Mouse (Mus musculus): ENCODE results near the gene Fbxw8.

Gene Fbxw8

GRCm38 (mm10) chr5:118027101-118027697 lies 128.1 kb downstream of the Fbxw8 start:
- DNase-seq (ENCODE audit: inconsistent age in 2 of 2, low spot score in 1 of 2), result peak in 1 of 2 experiments; percentile 68

- no peak for DNase-seq (ENCODE audit: inconsistent age in 2 of 2, low spot score in 1 of 2)
These were observed 128.9 kb downstream of the Fbxw8 start for GRCm38 (mm10) chr5:118026343-118026742.

GRCm38 (mm10) chr5:118025880-118026279 lies 129.4 kb downstream of the Fbxw8 start:
- DNase-seq (ENCODE audit: inconsistent age in 2 of 2, low spot score in 1 of 2), result no peak

GRCm38 (mm10) chr5:118023053-118023452 lies 132.2 kb downstream of the Fbxw8 start:
- DNase-seq (ENCODE audit: inconsistent age in 2 of 2, low spot score in 1 of 2), result no peak

- DNase-seq (ENCODE audit: inconsistent age in 2 of 2, low spot score in 1 of 2), result no peak
These were observed 135.4 kb downstream of the Fbxw8 start for GRCm38 (mm10) chr5:118019905-118020304.

- DNase-seq (ENCODE audit: inconsistent age in 2 of 2, low spot score in 1 of 2), result no peak
These were observed 137.7 kb downstream of the Fbxw8 start for GRCm38 (mm10) chr5:118017527-118017926.

GRCm38 (mm10) chr5:118015669-118016068 lies 139.6 kb downstream of the Fbxw8 start:
- DNase-seq (ENCODE audit: inconsistent age in 2 of 2, low spot score in 1 of 2), result peak in 1 of 2 experiments; percentile 57

- peak; percentile 98 to 99 for DNase-seq (ENCODE audit: inconsistent age in 2 of 2, low spot score in 1 of 2)
These were observed 140.2 kb downstream of the Fbxw8 start for GRCm38 (mm10) chr5:118015028-118015427.

Data from adrenal gland, adult (tissue).